Mouse (Mus musculus) liver, embryonic 15.5 days (tissue): ENCODE measurements at regions not wholly inside any gene's neighbourhood (a gene's known extent, or its start where the extent isn't known, plus 50 kb on each side); places are given as distances from the start of the nearest gene placed in this dataset.
A peak's percentile ranks its signal among the peaks of the same experiment; 100 is the strongest.

Experiments used
- ATAC-seq: fragments of 200-750 bp; cut with Nextera tagmentation; 2 replicates; pipeline ENCODE4 v1.8.0; 2017; ENCODE audit warnings: moderate number of reproducible peaks, mild to moderate bottlenecking, moderate library complexity; ENCODE audit not compliant: insufficient read depth
- H3K27ac ChIP-seq: fragments of 300-500 bp; sonication (generic); replicated peaks from 2 replicates; pipeline ENCODE4 v1.5.1; 2015; ENCODE audit warnings: mild to moderate bottlenecking, inconsistent platforms
- H3K27me3 ChIP-seq: fragments of 300-500 bp; sonication (generic); 2 replicates; pipeline ENCODE4 v1.6.1; 2015; ENCODE audit warnings: mild to moderate bottlenecking, inconsistent platforms
- H3K36me3 ChIP-seq: fragments of 300-500 bp; sonication (generic); replicated peaks from 2 replicates; pipeline ENCODE4 v1.6.1; 2015; ENCODE audit warnings: moderate library complexity, mild to moderate bottlenecking, inconsistent platforms
- H3K4me1 ChIP-seq: fragments of 300-500 bp; sonication (generic); replicated peaks from 2 replicates; pipeline ENCODE4 v1.6.1; 2015; ENCODE audit warnings: inconsistent platforms
- H3K4me2 ChIP-seq: fragments of 300-500 bp; sonication (generic); 2 replicates; pipeline ENCODE4 v1.6.1; 2015; ENCODE audit warnings: moderate library complexity, mild to moderate bottlenecking, inconsistent platforms
- H3K4me3 ChIP-seq: fragments of 300-500 bp; sonication (generic); replicated peaks from 2 replicates; pipeline ENCODE4 v1.5.1; 2015; ENCODE audit warnings: mild to moderate bottlenecking, inconsistent platforms
- H3K9ac ChIP-seq: fragments of 300-500 bp; sonication (generic); 2 replicates; pipeline ENCODE4 v1.6.1; 2015; ENCODE audit warnings: moderate library complexity, mild to moderate bottlenecking, inconsistent platforms
- H3K9me3 ChIP-seq: fragments of 300-500 bp; sonication (generic); replicated peaks from 2 replicates; pipeline ENCODE4 v1.6.1; 2016; ENCODE audit warnings: inconsistent platforms
- WGBS: fragments of 180-500 bp; shearing (Covaris S2); methylation state at CpG from one replicate; pipeline ENCODE4 v1.1.7; 2015; ENCODE audit warnings: mixed read lengths; ENCODE audit not compliant: insufficient replicate concordance; 5-methylcytosine and 5-hydroxymethylcytosine counted together

DNA sequence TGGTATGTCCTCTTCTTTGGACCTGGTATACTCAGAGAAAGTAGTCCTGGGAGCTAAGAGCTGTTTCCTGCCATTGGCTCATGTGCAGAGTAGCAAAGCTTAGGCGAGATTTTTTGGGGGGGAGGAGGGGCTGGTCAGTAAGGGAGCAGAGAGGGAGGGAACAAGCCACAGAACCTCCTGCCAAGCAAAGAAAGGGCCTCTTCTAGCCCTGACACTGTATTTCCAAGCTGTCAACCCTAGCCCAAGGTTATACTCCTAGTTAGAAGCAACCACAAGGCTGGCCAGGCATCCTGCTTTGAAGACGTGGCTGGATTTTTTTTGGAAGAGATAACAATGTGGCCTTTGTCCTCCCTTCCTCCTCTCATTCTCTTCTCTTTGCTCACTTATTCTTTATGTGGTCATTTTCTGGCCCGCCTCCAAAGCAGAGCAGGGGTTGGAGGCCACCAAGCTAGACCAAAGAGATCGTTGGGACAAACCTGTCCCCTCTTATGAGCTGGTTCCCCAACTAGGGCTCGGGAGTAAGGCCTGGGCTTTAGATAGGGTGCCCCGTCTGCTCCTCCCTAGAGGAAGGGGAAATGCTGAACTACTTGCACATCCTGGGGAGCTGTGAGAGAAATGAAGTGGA is 146.4 kb downstream of the Pja1 start:
- 32% methylated on average over 6 of the region's 6 CpGs for WGBS
- no peak overlapping the region for H3K27ac ChIP-seq
- ATAC-seq = no peak
- no peak overlapping the region for H3K4me3 ChIP-seq
- no peaks in the 10 kb centered on the region for H3K36me3 ChIP-seq
- 0 out of 2 replicates have a peak, but pooled peaks cover 9% of the 10 kb centered on the region for H3K27me3 ChIP-seq
- no peaks in the 10 kb centered on the region for H3K9me3 ChIP-seq
- H3K9ac ChIP-seq = no peak overlapping the region
- H3K4me1 ChIP-seq = no peaks in the 10 kb centered on the region
- H3K4me2 ChIP-seq = no peak overlapping the region

GRCm38 (mm10) chrX:99319791-99320190 is 151.3 kb downstream of the Pja1 start:
- Histone ChIP-seq H3K36me3 (no peaks in the 10 kb centered on the region), H3K9ac (no peak overlapping the region), H3K4me2 (no peak overlapping the region), H3K27me3 (peaks cover 22% of the 10 kb centered on the region), H3K9me3 (no peaks in the 10 kb centered on the region), H3K4me1 (no peaks in the 10 kb centered on the region), H3K27ac (no peak overlapping the region), H3K4me3 (no peak overlapping the region)
- WGBS = 74% methylated on average over 7 of the region's 7 CpGs
- no peak for ATAC-seq

DNA sequence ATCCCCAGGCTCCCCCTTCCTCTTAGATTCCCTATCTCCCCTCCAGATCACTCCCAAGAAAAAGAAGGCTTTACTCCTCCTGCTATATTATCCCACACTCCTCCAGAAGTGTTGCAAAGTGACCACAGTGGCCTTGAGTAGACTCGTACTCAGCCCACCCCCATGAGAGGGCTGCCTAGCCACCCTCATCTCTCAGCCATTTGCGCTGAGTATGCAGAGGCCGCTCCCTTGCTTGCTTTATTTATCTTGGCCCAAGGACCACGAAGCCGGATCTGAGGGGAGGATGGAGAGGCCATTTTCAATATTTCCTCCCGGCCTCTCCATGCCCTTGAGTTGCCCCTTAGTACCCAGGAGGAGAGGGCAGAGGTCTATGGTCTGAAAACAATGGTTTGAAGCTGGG is 151.9 kb downstream of the Pja1 start:
- Histone ChIP-seq H3K27me3 (peaks cover 22% of the 10 kb centered on the region), H3K36me3 (no peaks in the 10 kb centered on the region), H3K9me3 (no peaks in the 10 kb centered on the region), H3K9ac (no peak overlapping the region), H3K4me1 (no peaks in the 10 kb centered on the region), H3K27ac (no peak overlapping the region), H3K4me2 (no peak overlapping the region), H3K4me3 (no peak overlapping the region)
- 34% methylated on average over 6 of the region's 6 CpGs for WGBS
- ATAC-seq = no peak

DNA sequence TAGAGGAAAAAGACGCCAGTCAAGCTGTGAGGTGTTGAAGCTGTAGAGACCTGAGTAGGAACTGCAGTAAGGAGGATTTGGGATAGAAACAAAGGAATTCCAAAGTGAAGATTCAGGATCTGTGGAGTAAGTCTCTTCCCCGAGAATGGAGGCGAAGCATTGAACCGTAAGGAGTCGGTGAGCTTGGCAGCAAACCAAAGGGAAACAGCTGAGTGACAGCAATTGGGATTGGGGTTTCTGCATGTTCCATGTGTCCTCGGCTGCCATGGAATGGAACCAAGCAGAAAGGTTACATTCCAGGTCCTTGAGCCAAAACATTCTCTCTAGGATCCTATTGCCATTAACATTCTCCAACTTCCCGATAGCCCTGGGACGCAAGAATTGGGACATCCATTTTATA is 152.9 kb downstream of the Pja1 start:
- H3K9me3 ChIP-seq = no peaks in the 10 kb centered on the region
- WGBS = 70% methylated on average over 8 of the region's 8 CpGs
- no peak overlapping the region for H3K4me3 ChIP-seq
- no peak overlapping the region for H3K4me2 ChIP-seq
- no peak for ATAC-seq
- no peaks in the 10 kb centered on the region for H3K4me1 ChIP-seq
- no peaks in the 10 kb centered on the region for H3K36me3 ChIP-seq
- peaks cover 17% of the 10 kb centered on the region for H3K27me3 ChIP-seq
- H3K27ac ChIP-seq = no peak overlapping the region
- H3K9ac ChIP-seq = no peak overlapping the region

GRCm38 (mm10) chrX:99317736-99318135 is 153.3 kb downstream of the Pja1 start:
- Histone ChIP-seq H3K36me3 (no peaks in the 10 kb centered on the region), H3K27ac (no peak overlapping the region), H3K9ac (no peak overlapping the region), H3K4me3 (no peak overlapping the region), H3K27me3 (peaks cover 17% of the 10 kb centered on the region), H3K4me1 (no peaks in the 10 kb centered on the region), H3K4me2 (no peak overlapping the region), H3K9me3 (no peaks in the 10 kb centered on the region)
- no peak for ATAC-seq
- WGBS = 65% methylated on average over 10 of the region's 10 CpGs

DNA sequence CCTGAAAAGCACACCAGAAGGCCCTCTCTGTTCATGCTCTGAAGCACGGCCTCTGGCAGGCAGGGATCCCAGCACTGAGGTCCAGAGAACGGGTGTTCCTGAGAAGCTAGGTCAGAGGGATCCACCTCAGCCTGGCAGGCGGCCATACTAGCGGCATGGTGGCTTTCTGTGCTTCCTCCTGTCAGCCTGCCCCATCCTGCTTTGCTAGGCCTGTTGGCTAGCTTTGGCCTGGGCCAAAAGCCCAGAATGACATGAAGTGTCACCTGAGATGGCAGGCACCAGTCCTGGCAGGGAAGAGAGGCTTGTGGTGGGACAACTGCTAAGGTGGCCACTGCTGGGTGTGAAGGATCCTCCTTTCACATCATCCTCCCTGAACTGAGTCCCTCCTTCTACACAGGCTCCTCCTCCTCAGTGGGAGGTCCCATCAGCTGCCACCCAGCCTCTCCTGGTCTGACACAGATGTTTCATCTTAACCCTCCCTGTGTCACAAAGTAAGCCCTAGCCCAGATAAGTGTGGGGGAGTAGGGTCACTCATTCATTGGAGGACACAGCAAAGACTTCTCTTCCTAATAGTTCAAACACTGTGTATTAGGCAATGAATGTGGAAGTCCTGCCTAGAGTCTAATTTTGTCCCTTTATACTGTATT is 154.5 kb downstream of the Pja1 start:
- Histone ChIP-seq H3K27ac (no peak overlapping the region), H3K4me1 (no peaks in the 10 kb centered on the region), H3K4me3 (no peak overlapping the region), H3K27me3 (peaks cover 17% of the 10 kb centered on the region), H3K4me2 (no peak overlapping the region), H3K9me3 (no peaks in the 10 kb centered on the region), H3K36me3 (no peaks in the 10 kb centered on the region), H3K9ac (no peak overlapping the region)
- ATAC-seq = no peak
- 49% methylated on average over 4 of the region's 4 CpGs for WGBS

GRCm38 (mm10) chrX:99299110-99299509 is 163.2 kb downstream of the Efnb1 start:
- WGBS = 41% methylated on average over 6 of the region's 6 CpGs
- Histone ChIP-seq H3K4me2 (no peak overlapping the region), H3K27ac (no peak overlapping the region), H3K9ac (no peak overlapping the region), H3K9me3 (no peaks in the 10 kb centered on the region), H3K4me3 (no peak overlapping the region), H3K27me3 (peaks cover 19% of the 10 kb centered on the region), H3K4me1 (no peaks in the 10 kb centered on the region), H3K36me3 (no peaks in the 10 kb centered on the region)
- ATAC-seq = no peak

- no peak overlapping the region for H3K4me3 ChIP-seq
- H3K4me2 ChIP-seq = no peak overlapping the region
- WGBS = 50% methylated on average over 8 of the region's 8 CpGs
- no peak overlapping the region for H3K27ac ChIP-seq
- no peak overlapping the region for H3K9ac ChIP-seq
- no peaks in the 10 kb centered on the region for H3K9me3 ChIP-seq
- ATAC-seq = no peak
- H3K4me1 ChIP-seq = no peaks in the 10 kb centered on the region
- H3K27me3 ChIP-seq = peaks cover 25% of the 10 kb centered on the region
- no peaks in the 10 kb centered on the region for H3K36me3 ChIP-seq
Measured at GRCm38 (mm10) chrX:99294726-99295125, 158.8 kb downstream of the Efnb1 start.

GRCm38 (mm10) chrX:99293967-99294366 is 158.0 kb downstream of the Efnb1 start:
- no peak overlapping the region for H3K4me3 ChIP-seq
- no peaks in the 10 kb centered on the region for H3K9me3 ChIP-seq
- H3K27me3 ChIP-seq = peaks cover 25% of the 10 kb centered on the region
- H3K36me3 ChIP-seq = no peaks in the 10 kb centered on the region
- no peak overlapping the region for H3K9ac ChIP-seq
- H3K4me1 ChIP-seq = no peaks in the 10 kb centered on the region
- WGBS = 55% methylated on average over 6 of the region's 6 CpGs
- H3K4me2 ChIP-seq = no peak overlapping the region
- H3K27ac ChIP-seq = no peak overlapping the region
- ATAC-seq = no peak

DNA sequence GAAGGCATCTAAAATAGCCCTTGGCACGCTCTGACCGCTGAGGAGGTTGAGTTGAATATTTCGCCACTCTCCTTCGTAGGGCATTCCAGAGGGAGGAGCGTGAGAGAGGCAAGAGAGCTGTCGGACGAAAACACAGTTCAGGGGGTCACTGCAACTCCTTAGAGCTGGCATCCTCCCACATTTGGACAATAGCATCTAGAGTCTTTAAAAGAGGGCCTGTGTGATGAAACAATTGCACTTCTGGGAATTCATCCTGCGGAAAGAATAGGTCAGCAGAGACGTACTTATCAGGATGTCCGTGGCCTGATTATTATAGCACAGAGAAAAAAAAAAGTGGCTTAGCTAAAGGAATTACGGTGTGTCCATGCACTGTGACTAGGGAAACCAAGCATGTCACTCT is 156.8 kb downstream of the Efnb1 start:
- Histone ChIP-seq H3K9ac (no peak overlapping the region), H3K4me1 (no peaks in the 10 kb centered on the region), H3K36me3 (no peaks in the 10 kb centered on the region), H3K4me2 (no peak overlapping the region), H3K27me3 (peaks cover 29% of the 10 kb centered on the region), H3K4me3 (no peak overlapping the region), H3K9me3 (no peaks in the 10 kb centered on the region), H3K27ac (no peak overlapping the region)
- WGBS = 76% methylated on average over 11 of the region's 11 CpGs
- no peak for ATAC-seq

GRCm38 (mm10) chrX:99291965-99292364 is 156.0 kb downstream of the Efnb1 start:
- Histone ChIP-seq H3K27ac (no peak overlapping the region), H3K4me2 (no peak overlapping the region), H3K4me3 (no peak overlapping the region), H3K9me3 (no peaks in the 10 kb centered on the region), H3K27me3 (peaks cover 29% of the 10 kb centered on the region), H3K4me1 (no peaks in the 10 kb centered on the region), H3K9ac (no peak overlapping the region), H3K36me3 (no peaks in the 10 kb centered on the region)
- ATAC-seq = 0 out of 2 replicates have a peak, but pooled peaks have one; percentile 3
- 40% methylated on average over 5 of the region's 5 CpGs for WGBS
